Mouse (Mus musculus): Measurements from ENCODE around the gene Smg1. TPM values are rescaled to one million over a fixed set of nuclear protein-coding genes. Genes with fewer than 3 reads are reported as not detected.
A peak's percentile ranks its signal among the peaks of the same experiment; 100 is the strongest.

Smg1 gene
- 25.2 and 27.7 TPM in 2 replicates for polyA plus RNA-seq (2016; fragmentation: Nextera tagmentation; extraction: Ambion mirVana)

GRCm38 (mm10) chr7:118243453-118244385 is at the start of gene Smg1:
Gene Smg1, minus strand, starts transcription at chr7:118243670.
- 1% methylated on average over 67 of the region's 79 CpGs for WGBS
- Histone ChIP-seq H3K9ac (replicated peaks) (peak within 1 kb of the TSS; percentile 95), H3K4me2 (peak within 1 kb of the TSS; percentile 72), H3K36me3 (no peaks in the 10 kb centered on the region), H3K9me3 (no peaks in the 10 kb centered on the region), H3K4me1 (replicated peaks) (peaks cover 12% of the 10 kb centered on the region), H3K4me3 (replicated peaks) (peak within 1 kb of the TSS; percentile 97), H3K27ac (peak within 1 kb of the TSS; percentile 97), H3K27me3 (no peaks in the 10 kb centered on the region)
- peak; percentile 96 for ATAC-seq (ENCODE audit: insufficient number of reproducible peaks, insufficient read depth, low FRiP score, low TSS enrichment, low read depth)

GRCm38 (mm10) chr7:118283186-118283585 is 39.7 kb upstream of the Smg1 start:
- H3K4me2 ChIP-seq = no peak overlapping the region
- ATAC-seq (ENCODE audit: insufficient number of reproducible peaks, insufficient read depth, low FRiP score, low TSS enrichment, low read depth) = no peak
- H3K36me3 ChIP-seq = no peaks in the 10 kb centered on the region
- 0 out of 2 replicates have a peak, but pooled peaks cover 4% of the 10 kb centered on the region for H3K9me3 ChIP-seq
- 83% methylated on average over 2 of the region's 2 CpGs for WGBS
- no peak overlapping the region for H3K4me3 ChIP-seq (replicated peaks)
- H3K4me1 ChIP-seq (replicated peaks) = no peaks in the 10 kb centered on the region
- H3K27ac ChIP-seq = no peak overlapping the region
- H3K9ac ChIP-seq (replicated peaks) = no peak overlapping the region
- no peaks in the 10 kb centered on the region for H3K27me3 ChIP-seq

GRCm38 (mm10) chr7:118282543-118282942 is 39.1 kb upstream of the Smg1 start:
- 77% methylated on average over 9 of the region's 9 CpGs for WGBS
- 0 out of 2 replicates have a peak, but pooled peaks cover under 1% of the 10 kb centered on the region for H3K4me1 ChIP-seq (replicated peaks)

GRCm38 (mm10) chr7:118279521-118279920 is 36.1 kb upstream of the Smg1 start:
- Histone ChIP-seq H3K9ac (replicated peaks) (no peak overlapping the region), H3K27me3 (no peaks in the 10 kb centered on the region), H3K9me3 (no peaks in the 10 kb centered on the region), H3K36me3 (no peaks in the 10 kb centered on the region), H3K27ac (no peak overlapping the region), H3K4me2 (no peak overlapping the region), H3K4me1 (replicated peaks) (0 out of 2 replicates have a peak, but pooled peaks cover 3% of the 10 kb centered on the region), H3K4me3 (replicated peaks) (no peak overlapping the region)
- WGBS = 73% methylated on average over 3 of the region's 3 CpGs
- no peak for ATAC-seq (ENCODE audit: insufficient number of reproducible peaks, insufficient read depth, low FRiP score, low TSS enrichment, low read depth)

More at GRCm38 (mm10) chr7:118282543-118282942, 39.1 kb upstream of the Smg1 start:
- H3K36me3 ChIP-seq = no peaks in the 10 kb centered on the region
- H3K27me3 ChIP-seq = no peaks in the 10 kb centered on the region
- no peak overlapping the region for H3K9ac ChIP-seq (replicated peaks)
- no peak overlapping the region for H3K27ac ChIP-seq
- 0 out of 2 replicates have a peak, but pooled peaks cover 4% of the 10 kb centered on the region for H3K9me3 ChIP-seq
- no peak for ATAC-seq (ENCODE audit: insufficient number of reproducible peaks, insufficient read depth, low FRiP score, low TSS enrichment, low read depth)
- H3K4me3 ChIP-seq (replicated peaks) = no peak overlapping the region
- no peak overlapping the region for H3K4me2 ChIP-seq

GRCm38 (mm10) chr7:118277335-118277910 is 34.0 kb upstream of the Smg1 start:
- H3K4me2 ChIP-seq = peak overlapping the region; percentile 35
- 50% methylated on average over 11 of the region's 11 CpGs for WGBS
- no peak overlapping the region for H3K4me3 ChIP-seq (replicated peaks)
- no peaks in the 10 kb centered on the region for H3K9me3 ChIP-seq
- no peaks in the 10 kb centered on the region for H3K27me3 ChIP-seq
- H3K27ac ChIP-seq = no peak overlapping the region
- no peak for ATAC-seq (ENCODE audit: insufficient number of reproducible peaks, insufficient read depth, low FRiP score, low TSS enrichment, low read depth)
- 0 out of 2 replicates have a peak, but pooled peaks cover 3% of the 10 kb centered on the region for H3K4me1 ChIP-seq (replicated peaks)
- no peaks in the 10 kb centered on the region for H3K36me3 ChIP-seq
- H3K9ac ChIP-seq (replicated peaks) = no peak overlapping the region

- 0 out of 2 replicates have a peak overlapping the region, but pooled peaks have one; percentile 35 for H3K4me2 ChIP-seq
Observed at GRCm38 (mm10) chr7:118276684-118277334, 33.3 kb upstream of the Smg1 start.

GRCm38 (mm10) chr7:118275265-118275664 is 31.8 kb upstream of the Smg1 start:
- 80% methylated on average over 6 of the region's 6 CpGs for WGBS
- Histone ChIP-seq H3K36me3 (no peaks in the 10 kb centered on the region), H3K9me3 (no peaks in the 10 kb centered on the region), H3K9ac (replicated peaks) (no peak overlapping the region), H3K4me2 (no peak overlapping the region), H3K4me1 (replicated peaks) (0 out of 2 replicates have a peak, but pooled peaks cover 3% of the 10 kb centered on the region), H3K27ac (no peak overlapping the region), H3K4me3 (replicated peaks) (no peak overlapping the region), H3K27me3 (no peaks in the 10 kb centered on the region)
- no peak for ATAC-seq (ENCODE audit: insufficient number of reproducible peaks, insufficient read depth, low FRiP score, low TSS enrichment, low read depth)

More at GRCm38 (mm10) chr7:118276684-118277334, 33.3 kb upstream of the Smg1 start:
- H3K9me3 ChIP-seq = no peaks in the 10 kb centered on the region
- H3K9ac ChIP-seq (replicated peaks) = no peak overlapping the region
- H3K36me3 ChIP-seq = no peaks in the 10 kb centered on the region
- H3K27ac ChIP-seq = no peak overlapping the region
- no peak overlapping the region for H3K4me3 ChIP-seq (replicated peaks)
- no peak for ATAC-seq (ENCODE audit: insufficient number of reproducible peaks, insufficient read depth, low FRiP score, low TSS enrichment, low read depth)
- H3K4me1 ChIP-seq (replicated peaks) = 0 out of 2 replicates have a peak, but pooled peaks cover 3% of the 10 kb centered on the region
- H3K27me3 ChIP-seq = no peaks in the 10 kb centered on the region
- 80% methylated on average over 15 of the region's 15 CpGs for WGBS

GRCm38 (mm10) chr7:118274851-118275250 is 31.4 kb upstream of the Smg1 start:
- no peaks in the 10 kb centered on the region for H3K9me3 ChIP-seq
- no peaks in the 10 kb centered on the region for H3K27me3 ChIP-seq
- WGBS = 88% methylated on average over 5 of the region's 5 CpGs
- no peak overlapping the region for H3K4me3 ChIP-seq (replicated peaks)
- H3K36me3 ChIP-seq = no peaks in the 10 kb centered on the region
- H3K4me2 ChIP-seq = no peak overlapping the region
- H3K4me1 ChIP-seq (replicated peaks) = 0 out of 2 replicates have a peak, but pooled peaks cover 3% of the 10 kb centered on the region
- no peak overlapping the region for H3K27ac ChIP-seq
- H3K9ac ChIP-seq (replicated peaks) = no peak overlapping the region
- no peak for ATAC-seq (ENCODE audit: insufficient number of reproducible peaks, insufficient read depth, low FRiP score, low TSS enrichment, low read depth)

GRCm38 (mm10) chr7:118274169-118274568 is 30.7 kb upstream of the Smg1 start:
- 87% methylated on average over 7 of the region's 7 CpGs for WGBS
- H3K36me3 ChIP-seq = no peaks in the 10 kb centered on the region
- no peak overlapping the region for H3K27ac ChIP-seq

GRCm38 (mm10) chr7:118266099-118266498 is 22.6 kb upstream of the Smg1 start:
- no peak overlapping the region for H3K4me3 ChIP-seq (replicated peaks)
- no peaks in the 10 kb centered on the region for H3K4me1 ChIP-seq (replicated peaks)
- H3K9ac ChIP-seq (replicated peaks) = no peak overlapping the region
- no peaks in the 10 kb centered on the region for H3K9me3 ChIP-seq
- WGBS = 92% methylated on average over 6 of the region's 6 CpGs
- no peaks in the 10 kb centered on the region for H3K27me3 ChIP-seq
- no peaks in the 10 kb centered on the region for H3K36me3 ChIP-seq
- H3K27ac ChIP-seq = no peak overlapping the region
- H3K4me2 ChIP-seq = no peak overlapping the region
- no peak for ATAC-seq (ENCODE audit: insufficient number of reproducible peaks, insufficient read depth, low FRiP score, low TSS enrichment, low read depth)

More at GRCm38 (mm10) chr7:118274169-118274568, 30.7 kb upstream of the Smg1 start:
- H3K9ac ChIP-seq (replicated peaks) = no peak overlapping the region
- H3K4me3 ChIP-seq (replicated peaks) = no peak overlapping the region
- H3K27me3 ChIP-seq = no peaks in the 10 kb centered on the region
- H3K4me1 ChIP-seq (replicated peaks) = 0 out of 2 replicates have a peak, but pooled peaks cover 3% of the 10 kb centered on the region
- no peaks in the 10 kb centered on the region for H3K9me3 ChIP-seq
- no peak for ATAC-seq (ENCODE audit: insufficient number of reproducible peaks, insufficient read depth, low FRiP score, low TSS enrichment, low read depth)
- H3K4me2 ChIP-seq = no peak overlapping the region

- Histone ChIP-seq H3K4me2 (no peak overlapping the region), H3K9me3 (no peaks in the 10 kb centered on the region), H3K4me3 (replicated peaks) (no peak overlapping the region), H3K27me3 (no peaks in the 10 kb centered on the region), H3K36me3 (no peaks in the 10 kb centered on the region), H3K4me1 (replicated peaks) (no peaks in the 10 kb centered on the region), H3K27ac (no peak overlapping the region), H3K9ac (replicated peaks) (no peak overlapping the region)
- ATAC-seq (ENCODE audit: insufficient number of reproducible peaks, insufficient read depth, low FRiP score, low TSS enrichment, low read depth) = no peak
- 54% methylated on average over 1 of the region's 1 CpGs for WGBS
Observed at GRCm38 (mm10) chr7:118263606-118264005, 20.1 kb upstream of the Smg1 start.

Data from limb, embryonic 12.5 days (tissue).